Mouse (Mus musculus) telencephalon, adult 2 months (tissue): Measurements from ENCODE around the gene Lbh.
A peak's percentile ranks its signal among the peaks of the same experiment; 100 is the strongest.

Experiments used
- DNase-seq: peaks from one replicate; pipeline ENCODE4 v3.0.0-alpha.2; 2011; ENCODE audit warnings: low read depth, low spot score

The Lbh gene

DNA sequence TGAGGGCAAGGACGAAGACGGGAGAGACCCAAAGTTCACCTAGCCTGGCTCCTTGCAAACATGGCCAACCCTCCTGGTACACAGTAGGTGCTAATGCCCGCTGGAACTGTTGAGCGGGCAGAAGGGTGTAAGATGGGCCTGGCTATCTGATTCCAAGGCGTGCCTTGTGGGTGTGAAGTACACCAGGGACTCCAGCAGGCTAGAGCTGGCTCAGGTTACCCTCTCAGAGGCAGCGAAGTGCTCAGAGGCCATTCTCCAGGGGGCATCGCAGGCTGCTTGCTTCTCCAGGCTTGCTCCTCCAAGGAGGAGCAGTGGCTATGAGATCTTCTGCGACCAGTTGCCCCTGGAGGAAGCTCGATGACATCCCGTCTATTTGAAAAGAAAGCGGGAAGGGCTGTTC is 6.8 kb upstream of the Lbh start:
- DNase-seq = no peak

DNA sequence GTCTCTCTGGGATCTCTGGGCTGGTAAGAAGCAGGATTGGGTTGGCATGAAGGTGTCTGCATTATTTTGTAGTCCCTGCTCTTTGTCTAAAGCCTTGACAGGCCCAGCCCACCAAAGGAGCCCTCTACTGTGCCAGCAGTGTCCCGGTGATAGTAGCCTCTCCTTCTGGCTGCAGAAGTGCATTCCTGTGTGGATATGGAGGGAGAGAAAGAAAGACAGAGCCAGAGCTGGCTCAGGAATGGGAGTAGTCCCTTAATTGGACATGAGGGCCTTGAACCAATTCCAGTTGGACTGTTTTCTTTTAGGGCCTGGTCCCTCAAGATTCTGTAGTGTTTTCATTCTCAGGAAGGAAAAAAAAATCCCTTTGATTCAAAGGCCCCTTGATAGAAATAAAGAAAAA is 6.4 kb upstream of the Lbh start:
- DNase-seq = no peak

DNA sequence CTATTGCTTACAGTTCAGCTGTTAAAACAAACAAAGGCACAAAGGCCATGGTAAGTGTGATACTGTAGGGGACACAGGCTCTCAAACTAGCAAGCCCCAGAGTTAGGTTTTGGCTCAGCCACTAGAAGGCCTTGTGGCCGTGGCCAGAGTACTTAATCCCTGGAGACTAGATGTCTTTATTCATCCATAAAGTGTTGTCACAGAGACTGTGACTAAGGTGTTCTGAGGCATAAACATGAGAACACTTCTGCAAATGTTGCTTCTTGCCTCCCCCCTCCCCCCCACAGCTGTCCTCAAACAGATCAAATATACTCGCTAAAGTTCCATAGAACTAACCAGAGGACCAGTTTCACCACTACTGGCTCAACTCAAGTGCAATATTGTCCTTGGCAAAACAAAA is 4.0 kb upstream of the Lbh start:
- no peak for DNase-seq

DNA sequence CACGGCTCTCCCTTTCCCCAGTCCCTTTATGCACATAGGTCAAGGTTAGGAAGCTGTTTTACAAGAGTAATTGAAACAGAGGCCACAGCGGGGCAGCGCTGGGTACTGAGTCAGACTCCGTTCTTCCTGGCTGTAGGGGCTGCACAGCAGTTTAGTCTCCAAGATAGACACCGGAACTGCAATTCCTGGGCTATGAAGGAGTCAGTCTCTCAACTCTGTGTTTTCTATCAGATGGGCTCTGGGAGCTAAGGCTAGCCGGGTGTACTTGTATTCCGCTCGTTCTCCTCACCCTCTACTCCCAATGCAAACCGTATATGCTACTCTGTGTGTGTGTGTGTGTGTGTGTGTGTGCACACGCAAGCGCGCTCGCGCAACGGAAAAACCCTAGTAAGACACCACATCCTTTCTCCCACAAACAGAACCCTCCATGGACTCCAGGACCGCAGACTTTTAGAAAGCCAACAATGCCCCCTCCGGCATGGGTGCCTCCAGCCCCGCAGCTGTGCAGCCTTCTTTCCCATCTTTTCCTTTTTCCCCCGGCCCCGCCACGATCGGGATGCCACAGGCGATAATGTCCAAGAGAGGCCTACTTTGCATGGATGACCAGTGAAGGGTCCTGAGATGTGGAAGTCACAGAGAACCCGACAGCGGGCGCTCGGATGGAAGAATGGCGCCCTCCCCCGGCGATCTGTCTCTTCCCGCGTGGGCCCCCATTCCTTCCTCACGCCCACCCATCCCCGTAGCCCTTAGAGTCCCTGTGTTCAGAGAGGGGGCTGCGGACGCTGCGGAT is 669 bp upstream of the Lbh start:
- peak; percentile 44 for DNase-seq

DNA sequence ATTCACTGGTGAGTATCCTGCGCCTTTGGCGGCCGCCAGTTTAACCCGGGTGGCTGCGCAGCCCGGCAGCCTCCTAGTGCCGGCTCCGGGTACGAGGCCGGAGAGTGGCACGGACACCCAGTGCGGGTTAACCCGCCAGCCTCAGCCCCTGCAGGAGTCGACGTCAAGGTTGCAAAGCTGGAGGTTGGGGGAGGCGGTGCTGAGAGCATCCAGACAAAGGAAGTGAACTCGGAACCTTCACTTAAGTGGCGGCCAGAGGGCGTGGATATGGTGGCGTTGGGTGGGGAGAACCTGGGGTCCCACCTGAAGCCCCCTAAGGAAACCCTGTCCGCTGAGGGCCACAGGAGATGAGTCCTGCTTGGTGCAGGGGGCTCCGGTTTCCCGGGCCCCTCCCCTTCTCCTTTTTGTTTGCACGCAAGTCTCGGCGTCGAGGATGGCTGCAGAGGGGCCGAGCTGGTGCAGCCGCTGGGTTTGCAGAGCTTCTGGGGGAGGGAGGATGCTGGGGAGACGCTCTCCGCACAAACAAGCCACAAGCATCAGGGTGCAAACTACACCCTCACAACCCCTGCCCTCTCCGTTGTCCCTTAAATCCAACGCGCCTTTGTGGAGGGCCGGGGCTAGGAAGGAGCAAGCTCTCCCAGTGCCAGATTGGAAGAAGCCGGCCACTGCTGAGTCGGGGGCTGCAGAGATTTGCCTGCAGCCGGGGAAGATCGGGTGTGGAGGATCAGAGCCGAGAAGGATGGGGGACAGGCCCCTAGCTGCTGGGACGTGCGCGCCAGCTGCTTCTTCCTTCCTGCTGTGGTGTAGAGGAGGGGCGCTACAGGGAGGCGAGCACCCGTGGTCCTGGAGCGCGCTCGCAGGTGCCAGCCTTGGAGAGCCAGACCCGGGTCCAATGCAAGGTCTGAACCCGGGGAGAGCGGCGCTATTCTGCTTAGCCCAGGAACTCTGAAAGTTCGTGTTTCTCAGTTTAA is 751 bp downstream of the Lbh start:
- DNase-seq = no peak

DNA sequence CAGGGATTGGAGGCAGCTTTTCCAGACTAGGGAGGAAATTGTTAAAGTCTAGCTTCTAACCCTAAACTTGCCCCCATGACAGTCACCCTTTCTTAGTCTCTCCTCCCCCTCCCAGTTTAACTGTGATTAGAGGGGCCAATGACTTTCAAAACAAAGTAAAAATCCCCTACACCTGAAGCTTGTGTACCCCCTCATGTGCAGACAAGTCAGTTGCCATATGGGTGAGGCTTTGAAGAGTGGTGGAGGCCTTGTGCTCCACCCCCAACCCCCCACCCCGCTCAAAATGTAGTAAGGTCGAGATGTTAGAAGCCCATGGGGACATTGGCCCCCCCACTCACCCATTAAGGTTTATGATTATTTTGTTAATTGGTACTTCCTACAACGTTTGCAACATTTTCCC is 1.5 kb downstream of the Lbh start:
- DNase-seq = no peak

DNA sequence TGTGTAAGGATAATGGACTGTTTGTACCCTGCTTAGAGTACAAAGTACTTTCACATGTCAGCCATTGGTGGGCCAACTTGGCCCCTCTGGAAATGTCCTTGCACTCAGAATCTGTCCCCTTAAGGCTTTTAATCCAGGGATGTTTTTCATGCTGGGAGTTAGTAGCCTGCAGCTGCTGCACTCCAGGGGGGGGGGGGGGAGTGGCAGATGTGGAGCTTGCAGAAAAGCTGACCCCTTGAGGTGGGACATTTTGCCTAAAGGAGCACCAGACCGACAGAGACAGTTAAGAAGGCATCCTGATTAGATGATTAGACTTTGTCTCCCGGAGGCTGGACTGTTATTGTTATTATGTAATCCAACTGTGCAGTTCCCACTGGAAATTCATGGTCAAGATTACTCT is 2.3 kb downstream of the Lbh start:
- no peak for DNase-seq

DNA sequence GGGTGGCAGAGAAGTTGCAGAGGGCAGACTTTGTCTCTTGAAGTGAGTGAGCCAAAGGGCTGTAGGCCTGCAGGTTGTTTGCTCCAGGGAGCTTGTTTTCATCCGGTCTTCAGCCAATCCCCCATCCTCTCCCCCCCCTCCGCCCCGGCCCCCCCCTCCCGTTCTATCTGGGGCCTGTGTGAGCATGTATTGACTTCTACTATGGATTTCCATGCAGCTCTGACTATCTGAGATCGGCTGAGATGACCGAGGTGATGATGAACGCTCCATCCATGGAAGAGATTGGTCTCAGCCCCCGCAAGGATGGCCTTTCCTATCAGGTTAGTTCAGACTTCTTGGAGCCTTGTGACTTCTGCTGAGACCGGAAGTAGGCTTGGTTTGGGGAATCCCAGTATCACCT is 2.9 kb downstream of the Lbh start:
- DNase-seq = no peak

DNA sequence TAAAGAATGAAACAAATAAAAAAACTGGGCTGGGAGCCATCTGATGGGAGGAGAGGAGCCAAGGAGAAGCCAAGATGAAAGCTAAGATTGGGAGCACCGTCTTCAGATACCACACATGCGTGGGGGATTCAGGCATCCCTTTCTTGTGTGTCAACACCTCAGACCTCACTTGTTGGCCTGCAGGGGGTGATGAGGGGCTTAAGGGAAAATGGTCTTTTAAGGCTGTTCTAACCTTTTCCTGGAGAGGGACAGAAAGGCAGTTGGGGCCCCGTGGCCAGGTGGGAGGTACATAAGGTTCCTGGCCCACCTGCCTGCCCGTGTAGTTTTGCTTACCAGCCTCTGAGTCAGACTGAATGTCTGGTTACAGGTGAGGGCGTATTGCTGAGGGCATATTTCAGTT is 4.1 kb downstream of the Lbh start:
- DNase-seq = no peak

DNA sequence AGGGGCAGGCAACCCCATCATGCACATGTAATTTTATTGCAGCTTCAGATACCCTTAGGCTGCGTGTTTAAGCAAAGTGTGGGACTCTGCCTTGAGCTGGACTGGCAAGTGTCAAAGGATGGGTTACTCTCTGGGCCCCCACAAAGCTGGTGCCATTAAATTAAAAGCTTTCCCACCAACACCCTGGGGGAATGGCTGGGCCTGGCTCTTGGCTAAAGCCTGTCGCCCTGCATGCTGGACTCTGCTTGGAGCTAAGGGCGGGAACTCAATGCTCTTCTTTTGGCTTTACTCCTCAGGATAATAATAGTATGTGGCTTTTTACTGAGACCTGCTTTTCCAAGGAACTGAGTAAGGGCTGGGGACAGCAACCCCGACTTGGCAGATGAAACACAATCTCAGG is 5.2 kb downstream of the Lbh start:
- DNase-seq = no peak

DNA sequence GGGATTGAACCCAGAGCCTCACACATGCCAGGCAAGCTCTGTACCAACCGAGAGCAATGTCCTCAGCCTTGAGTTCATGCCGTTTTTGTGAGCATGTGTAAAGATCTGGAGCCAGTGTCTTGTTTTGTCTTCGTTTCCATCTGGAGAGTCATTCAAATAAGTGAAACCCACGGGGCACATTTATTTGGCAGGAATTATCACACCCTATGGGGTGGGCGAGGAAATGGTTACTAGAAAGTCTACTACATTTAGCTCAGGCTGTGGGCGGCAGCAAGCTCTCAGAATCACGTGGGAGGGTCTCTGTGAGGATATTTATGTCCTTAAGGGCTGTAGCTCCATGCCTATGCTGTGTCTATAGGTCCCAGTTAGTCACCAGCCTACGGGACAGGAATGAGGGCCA is 6.2 kb downstream of the Lbh start:
- DNase-seq = peak; percentile 89

DNA sequence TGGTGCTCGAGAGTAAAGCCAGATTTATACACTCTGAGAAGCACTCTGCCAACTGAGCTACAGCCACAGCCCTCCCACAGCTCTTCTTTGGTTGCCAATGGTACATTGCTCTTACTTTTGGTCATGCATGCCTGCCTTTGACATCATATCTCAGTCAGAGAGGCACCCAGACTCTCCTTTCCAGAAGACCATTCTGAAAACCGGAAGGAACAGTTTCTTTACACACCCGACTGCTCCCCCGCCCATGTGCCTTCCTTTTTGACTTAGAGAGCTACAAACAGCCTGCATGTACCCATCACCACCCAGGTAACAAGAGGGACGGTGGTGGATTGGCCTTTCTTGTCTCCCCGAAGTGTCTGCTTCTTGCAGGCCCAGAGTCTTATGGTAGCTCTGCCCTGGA is 7.0 kb downstream of the Lbh start:
- DNase-seq = no peak

DNA sequence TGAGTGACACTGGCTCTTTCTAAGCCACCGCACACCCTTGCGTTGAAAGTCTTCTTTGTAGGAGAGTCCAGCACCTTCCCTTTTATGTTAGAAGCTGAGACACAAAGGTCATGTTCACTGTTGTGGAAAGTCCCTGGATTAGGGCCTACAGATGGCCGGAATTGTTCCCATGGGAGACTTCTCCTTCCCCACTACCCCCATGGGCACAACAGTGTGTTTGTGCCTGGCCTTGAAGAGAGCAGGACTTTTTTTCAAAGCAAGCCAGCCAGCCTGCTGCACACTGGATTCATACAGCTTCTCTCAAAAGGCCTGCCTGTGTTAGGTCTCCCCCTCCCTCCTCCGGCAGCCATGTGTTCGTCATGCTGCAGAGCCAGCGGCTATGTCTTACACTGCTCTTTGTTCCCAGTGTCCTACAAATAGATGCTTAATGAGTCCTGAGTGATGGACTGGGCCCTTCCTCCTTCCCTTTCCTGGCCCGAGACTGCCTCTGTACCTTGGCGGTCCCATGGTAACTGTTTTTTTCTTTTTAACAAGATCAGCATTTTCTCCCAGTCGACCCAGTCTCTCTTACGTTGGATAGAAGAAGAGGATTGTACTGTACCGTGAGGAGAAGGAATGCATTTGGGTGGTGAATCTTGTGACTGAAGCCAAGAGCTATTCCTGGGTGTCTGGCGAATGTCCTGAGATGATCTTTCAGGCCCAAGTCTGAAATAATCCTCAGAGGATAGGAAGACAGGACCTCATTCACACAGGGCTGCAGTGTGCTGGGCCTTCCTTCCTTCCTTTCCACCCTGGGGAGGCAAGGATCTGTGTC is 7.9 kb downstream of the Lbh start:
- DNase-seq = peak; percentile 84

DNA sequence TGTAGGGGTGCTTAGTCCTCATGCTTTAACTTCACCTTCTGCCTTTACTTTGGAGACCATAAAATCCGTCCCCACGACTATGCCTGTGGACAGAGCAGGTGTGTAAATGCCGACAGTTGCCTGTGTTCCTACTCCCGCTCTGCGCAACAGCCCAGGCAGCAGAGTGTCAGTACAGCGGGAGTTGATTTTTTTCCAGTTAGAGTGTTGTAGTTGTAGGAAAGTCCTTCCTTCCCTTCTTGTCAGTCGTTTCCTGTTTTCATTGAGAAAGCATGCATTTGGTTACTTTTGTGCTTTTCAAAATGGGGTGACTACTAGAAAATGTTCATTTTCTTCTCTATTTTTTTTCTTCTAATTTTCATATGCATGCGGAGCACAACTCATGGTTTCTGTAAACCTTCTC is 8.9 kb downstream of the Lbh start:
- no peak for DNase-seq

DNA sequence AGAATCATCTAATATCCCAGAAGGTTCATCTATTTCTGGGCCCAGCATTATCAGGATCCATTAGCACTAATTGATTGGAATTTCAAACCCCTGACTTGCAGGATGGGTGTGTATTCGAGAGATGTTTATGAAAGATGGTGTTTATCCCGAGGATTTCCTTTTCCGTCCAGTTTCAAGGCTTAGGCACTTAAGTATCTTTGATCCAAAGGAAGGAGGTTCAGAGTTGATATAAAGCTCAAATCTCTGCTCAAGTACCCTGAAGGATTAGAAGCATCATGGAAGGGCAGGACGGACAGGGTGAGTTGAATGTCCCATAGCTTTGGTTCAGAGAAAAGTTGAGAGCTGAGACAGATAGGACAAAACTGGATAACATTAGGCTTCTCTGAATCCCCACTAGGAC is 15.0 kb downstream of the Lbh start:
- no peak for DNase-seq

DNA sequence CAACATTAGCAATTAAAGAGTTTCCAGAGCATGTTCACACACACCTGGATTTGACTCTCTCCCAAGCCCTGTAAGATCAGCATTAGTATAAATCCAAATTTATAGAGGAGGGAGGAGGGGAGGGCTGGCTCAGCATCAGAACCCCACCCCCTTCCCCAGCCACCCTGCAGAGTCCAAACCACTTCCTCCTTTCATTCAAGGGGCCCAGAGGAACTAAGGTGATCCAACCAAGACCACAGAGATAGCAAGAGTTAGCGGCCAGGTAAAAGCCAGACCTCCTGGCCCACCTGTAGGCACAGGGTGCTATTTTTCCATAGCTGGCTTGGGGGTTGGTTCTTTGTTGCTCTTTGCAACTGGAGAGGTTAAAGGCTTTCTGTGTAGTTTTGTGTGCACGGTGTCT is 16.0 kb downstream of the Lbh start:
- DNase-seq = no peak

DNA sequence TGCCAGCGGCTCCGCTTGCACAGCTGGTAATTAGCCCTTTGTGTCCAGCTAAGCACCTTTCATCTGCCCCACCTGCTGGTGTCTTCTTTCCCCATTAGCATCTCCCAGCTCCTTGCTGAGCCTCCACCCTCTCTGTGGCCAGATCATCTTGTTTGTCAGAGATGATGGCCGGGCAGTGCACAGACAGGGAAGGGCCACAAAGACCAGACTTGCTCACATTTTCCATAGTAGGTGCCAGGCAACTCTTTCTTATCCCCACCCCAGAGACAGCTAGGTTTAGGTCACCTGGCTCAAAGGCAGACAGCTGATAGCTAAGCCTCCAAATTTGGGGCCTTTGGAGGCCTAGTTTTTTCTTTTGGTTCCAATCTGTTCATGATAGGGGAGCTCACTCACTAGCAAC is 16.5 kb downstream of the Lbh start:
- no peak for DNase-seq

DNA sequence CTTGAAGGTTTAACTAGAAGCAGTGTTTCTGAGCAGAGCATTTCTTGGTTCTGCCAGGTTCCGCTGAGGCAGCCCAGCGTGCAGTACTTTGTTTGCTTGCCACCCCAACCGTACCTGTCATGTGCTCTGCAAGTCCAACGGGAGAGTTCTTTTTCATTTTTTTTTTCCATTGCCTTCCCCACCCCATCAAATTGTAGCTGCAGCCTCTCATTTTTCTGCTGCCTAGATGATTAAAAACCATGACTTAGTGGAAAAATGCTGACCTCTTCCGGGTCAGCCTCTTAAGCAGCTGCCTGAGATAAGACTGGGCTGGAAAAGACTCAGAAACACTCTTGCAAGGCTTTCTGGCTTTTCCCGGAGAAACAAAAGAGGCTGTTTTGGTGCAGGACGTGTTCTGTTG is 17.8 kb downstream of the Lbh start:
- DNase-seq = no peak

DNA sequence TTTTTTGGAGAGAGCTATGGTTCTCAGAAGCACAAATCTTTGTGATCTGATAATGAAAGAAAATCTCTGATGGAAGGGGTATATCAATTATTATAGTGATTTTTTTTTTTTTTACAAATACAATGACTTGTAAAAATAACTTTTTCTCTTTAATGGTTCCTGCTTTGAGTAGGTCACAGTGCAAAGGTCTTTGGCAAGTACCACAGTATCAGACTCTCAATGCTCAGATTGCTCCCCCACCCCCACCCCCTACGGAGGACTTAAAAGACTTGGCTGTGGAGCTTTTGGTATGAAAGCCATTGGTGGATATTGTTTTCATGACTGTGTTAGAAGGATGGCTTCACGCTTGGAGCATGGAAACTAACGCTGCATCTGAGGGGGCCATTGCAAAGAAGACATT is 18.2 kb downstream of the Lbh start:
- DNase-seq = no peak

DNA sequence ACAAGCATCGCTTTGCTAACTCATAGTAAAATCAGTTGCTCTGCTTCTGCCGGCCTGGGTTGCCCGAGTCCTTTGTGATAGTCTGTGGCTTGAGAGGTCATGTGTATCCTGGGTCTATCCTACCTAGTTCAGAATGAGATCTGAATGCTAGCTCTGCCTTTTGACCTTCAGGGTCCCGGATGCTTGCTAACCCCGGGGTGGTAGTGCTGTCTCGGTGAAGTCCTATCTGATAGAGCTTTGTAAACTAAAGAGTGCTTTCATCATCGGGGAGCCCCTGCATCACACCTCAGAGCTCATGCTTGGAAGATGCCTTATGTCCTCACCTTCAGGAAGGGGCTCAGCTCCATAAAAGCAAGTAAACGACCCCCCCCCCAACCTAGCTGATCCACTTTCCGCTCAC is 19.1 kb downstream of the Lbh start:
- DNase-seq = no peak

DNA sequence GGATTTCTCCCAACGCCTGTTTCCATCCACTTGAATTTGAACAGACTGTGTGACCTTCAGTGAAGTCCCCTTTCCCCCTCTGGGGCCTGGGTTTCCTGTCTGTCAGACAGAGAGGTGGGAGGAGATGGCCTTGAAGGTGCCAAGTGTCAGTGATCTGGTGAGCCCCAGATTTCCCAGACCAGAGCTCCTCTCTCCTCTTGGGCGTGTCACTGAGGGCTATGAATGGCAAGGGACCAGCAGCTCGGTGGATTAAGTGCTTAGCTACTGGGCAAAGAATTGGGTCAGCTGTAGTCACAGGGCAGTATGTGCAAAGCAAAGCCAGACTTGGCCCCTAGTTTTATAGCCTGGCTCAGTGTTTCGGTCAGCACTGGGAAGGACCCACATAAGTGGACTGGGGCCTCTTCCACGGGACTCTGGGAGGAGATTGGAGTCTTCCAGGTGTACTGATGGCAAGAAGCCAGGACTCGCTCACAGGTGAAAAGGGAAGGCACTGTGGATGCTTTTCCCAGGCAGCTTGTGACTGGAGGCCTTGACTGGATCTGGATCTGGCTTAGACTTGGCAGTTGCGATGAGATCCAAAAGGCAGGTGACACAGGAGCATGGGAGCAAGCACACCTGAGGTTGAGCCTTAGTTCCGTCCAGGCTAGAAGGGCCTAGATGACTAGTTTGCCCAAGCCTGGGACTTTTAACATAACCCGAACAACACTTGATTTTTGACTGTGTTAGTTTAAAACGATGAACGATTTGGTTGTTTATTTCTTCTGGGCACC is 20.1 kb downstream of the Lbh start:
- DNase-seq = no peak
